Mouse (Mus musculus) adrenal gland, adult 10 weeks (tissue): ENCODE measurements around the gene Klc1. TPM values are rescaled to one million over a fixed set of nuclear protein-coding genes. Genes with fewer than 3 reads are reported as not detected.

Experiments used
- polyA plus RNA-seq: library from polyadenylated mRNA; stranded (reverse); fragments of 350-450 nt; fragmentation: Illumina TruSeq; extraction: RNeasy Lipid Tissue Mini Kit (QIAGEN cat#74804); gene quantifications from one replicate; pipeline ENCODE4 v1.2.3, GENCODE M21; 2014; ENCODE audit warnings: low read depth, low replicate concordance

The Klc1 gene
- 5.1 TPM for polyA plus RNA-seq

GRCm38 (mm10) chr12:111758381-111759175 lies at the start of gene Klc1:
Gene Klc1, plus strand, starts transcription at chr12:111758849.

GRCm38 (mm10) chr12:111713004-111713651 lies 45.5 kb upstream of the Klc1 start, which contains the start of the genes Bag5 and Apopt1:
Gene Bag5, minus strand, starts transcription at chr12:111713257.
Gene Apopt1, plus strand, starts transcription at chr12:111713261.

GRCm38 (mm10) chr12:111813766-111814617 lies 55.3 kb downstream of the Klc1 start, which contains the start of the genes Xrcc3 and Zfyve21:
Gene Xrcc3, minus strand, starts transcription at chr12:111813873.
Gene Zfyve21, plus strand, starts transcription at chr12:111814170.

Other genes starting within 250 kb of the Klc1 start
- 976 TPM for gene Eif5, start 220.8 kb upstream of the Klc1 start, polyA plus RNA-seq
- 266 TPM for gene Mark3, start 184.3 kb upstream of the Klc1 start, polyA plus RNA-seq
- 0.58 TPM for gene Ckb, start 86.5 kb upstream of the Klc1 start, polyA plus RNA-seq
- not detected for gene Trmt61a, start 80.7 kb upstream of the Klc1 start, polyA plus RNA-seq
- 37.5 TPM for gene Bag5, start 45.6 kb upstream of the Klc1 start, polyA plus RNA-seq
- 45.3 TPM for gene Apopt1, start 45.6 kb upstream of the Klc1 start, polyA plus RNA-seq
- gene Xrcc3, start 55.0 kb downstream of the Klc1 start, polyA plus RNA-seq = 1.6 TPM
- gene Zfyve21, start 55.3 kb downstream of the Klc1 start, polyA plus RNA-seq = 23.0 TPM
- 3.4 TPM for gene Ppp1r13b, start 149.3 kb downstream of the Klc1 start, polyA plus RNA-seq
- 635 TPM for gene Atp5mpl, start 208.1 kb downstream of the Klc1 start, polyA plus RNA-seq
- gene Tdrd9, start 212.7 kb downstream of the Klc1 start, polyA plus RNA-seq = not detected
- gene Rd3l, start 222.5 kb downstream of the Klc1 start, polyA plus RNA-seq = not detected